Mouse (Mus musculus) testis, adult 2 months (tissue): ENCODE measurements around the gene Myrf.

Source experiments
- CTCF ChIP-seq: fragments of 200-500 bp; IDR thresholded peaks from 2 replicates; pipeline ENCODE4 v1.5.1; 2012; ENCODE audit warnings: low read depth, mild to moderate bottlenecking, inconsistent platforms, low read length, moderate library complexity; ENCODE audit not compliant: control insufficient read depth, insufficient read depth, insufficient replicate concordance
- POLR2A ChIP-seq: fragments of 200-500 bp; IDR thresholded peaks from 2 replicates; pipeline ENCODE4 v1.6.1; 2012; ENCODE audit warnings: low read depth, mild to moderate bottlenecking, inconsistent platforms, low read length, moderate library complexity; ENCODE audit not compliant: control insufficient read depth

DNA sequence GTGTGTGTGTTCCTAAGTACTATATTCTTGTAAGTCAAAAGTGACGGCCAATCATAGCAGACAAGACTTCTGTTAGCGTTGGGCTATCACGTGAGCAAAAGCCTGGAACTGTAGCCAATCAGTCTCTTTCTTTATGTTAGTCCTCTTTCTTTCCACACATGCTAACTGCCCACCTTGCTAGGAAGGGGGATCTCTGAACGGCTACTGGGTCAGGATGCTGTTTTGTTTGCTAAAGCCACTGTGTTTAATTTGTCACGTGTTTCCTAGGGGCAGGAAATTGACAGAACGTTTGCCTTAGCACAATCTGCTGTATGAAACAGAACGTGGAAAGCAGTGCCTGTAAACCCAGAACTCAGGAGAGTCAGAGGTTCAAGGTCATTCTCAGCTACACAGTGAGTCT lies 58.4 kb downstream of the Myrf start:
- TF ChIP-seq CTCF (no peak), POLR2A (no peak)
